Mouse (Mus musculus) 416B (cell line): ENCODE results near the gene Olfr435.
A peak's percentile ranks its signal among the peaks of the same experiment; 100 is the strongest.
"Not testable (repeated sequence)": the region's sequence is repeated elsewhere in the genome, so short reads cannot be mapped to it uniquely, and the experiment has no call there.

ENCODE experiments used
- DNase-seq: peaks from one replicate; pipeline ENCODE4 v3.0.0; 2011; ENCODE audit warnings: low read depth

Gene Olfr435

GRCm38 (mm10) chr6:43196781-43197180 is at the start of gene Olfr435:
Gene Olfr435 (plus strand): TSS chr6:43197146.
- no peak for DNase-seq

DNA sequence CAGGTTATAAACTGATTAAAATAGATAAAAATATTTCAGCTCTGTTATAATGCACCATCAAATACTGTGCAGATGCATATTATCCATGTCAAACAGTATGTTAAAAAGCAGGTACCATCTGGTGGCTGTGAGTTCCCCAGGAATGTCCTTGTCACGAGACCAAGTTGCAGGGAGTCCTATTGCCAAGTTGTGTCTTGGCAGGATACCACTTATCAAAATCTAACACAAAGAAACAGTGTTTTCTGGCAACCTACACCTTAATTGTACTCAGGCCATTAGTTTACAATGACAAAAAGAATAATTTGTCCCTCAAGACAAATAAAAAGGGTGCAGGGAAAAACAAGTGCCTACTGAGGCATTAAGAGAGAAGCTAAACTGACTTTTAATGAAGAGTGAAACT is 37.4 kb upstream of the Olfr435 start:
- DNase-seq: no peak

DNA sequence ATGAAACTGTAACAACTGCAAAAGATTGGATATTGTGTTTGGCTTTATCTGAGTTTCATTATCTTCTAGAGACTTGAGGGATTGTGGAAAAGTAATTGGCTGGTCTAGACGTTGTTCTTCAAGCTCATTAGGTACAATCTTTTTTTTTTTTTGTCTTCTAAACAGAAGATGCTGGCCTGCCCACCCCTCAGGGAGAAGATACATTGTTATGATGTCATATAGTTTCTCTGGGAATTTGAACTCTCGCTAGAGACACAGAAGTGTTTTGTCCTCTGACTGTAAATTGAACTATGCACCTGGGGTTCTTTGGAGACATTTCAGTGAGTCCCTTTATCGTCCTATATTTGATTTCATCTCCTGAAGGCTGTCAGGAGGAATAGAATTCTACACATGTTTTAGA is 34.0 kb upstream of the Olfr435 start, which contains the start of gene Olfr437:
Gene Olfr437, plus strand, starts transcription at position 301 of the 400 bp plus-strand sequence.
- no peak for DNase-seq

- no peak for DNase-seq
Observed at GRCm38 (mm10) chr6:43167246-43167645, 29.7 kb upstream of the Olfr435 start.

- no peak for DNase-seq
Observed at GRCm38 (mm10) chr6:43171840-43172239, 25.1 kb upstream of the Olfr435 start, which contains the start of gene Olfr13. Gene Olfr13 (plus strand): TSS chr6:43172140.

- DNase-seq: no peak
Observed at GRCm38 (mm10) chr6:43178129-43178528, 18.8 kb upstream of the Olfr435 start.

- DNase-seq: no peak
Observed at GRCm38 (mm10) chr6:43178584-43179501, 18.1 kb upstream of the Olfr435 start.

DNA sequence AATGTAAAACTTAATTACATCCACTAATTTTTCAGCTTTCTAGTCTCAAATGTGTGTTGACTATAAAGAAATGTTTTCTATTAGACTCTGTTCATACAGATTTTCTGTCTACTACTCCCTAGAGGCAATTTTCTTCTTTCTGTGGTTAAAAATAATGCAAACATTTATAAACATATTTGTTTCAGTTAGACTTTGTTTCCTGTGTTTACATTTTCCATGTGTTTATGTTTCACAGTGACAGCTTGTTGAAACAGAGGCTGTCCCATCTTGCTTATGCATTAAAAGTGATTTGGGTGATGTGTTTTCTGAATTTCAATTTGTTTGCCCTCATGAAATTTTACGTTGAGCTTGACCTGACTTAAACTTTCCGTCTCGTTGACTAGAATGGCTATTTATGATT is 6.0 kb upstream of the Olfr435 start:
- no peak for DNase-seq

DNA sequence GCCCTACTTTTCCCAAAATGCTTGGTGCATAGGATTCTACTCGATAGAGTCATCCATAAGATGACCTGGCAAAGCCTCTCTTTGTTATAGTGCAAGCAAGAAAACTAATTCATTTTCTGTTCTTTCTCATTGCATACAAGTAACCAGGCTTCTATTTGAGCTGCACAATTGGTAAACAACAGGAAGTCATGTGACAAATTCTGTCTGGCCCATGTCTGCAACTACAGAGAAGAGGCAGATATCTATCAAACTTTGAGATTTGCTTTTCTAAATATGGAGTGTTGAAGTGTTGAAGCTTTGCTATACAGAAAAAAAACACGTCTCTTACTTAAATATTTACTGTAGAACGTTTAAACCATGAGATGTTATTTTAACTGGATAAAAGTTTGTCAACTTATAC is 1.1 kb downstream of the Olfr435 start:
- no peak for DNase-seq

DNA sequence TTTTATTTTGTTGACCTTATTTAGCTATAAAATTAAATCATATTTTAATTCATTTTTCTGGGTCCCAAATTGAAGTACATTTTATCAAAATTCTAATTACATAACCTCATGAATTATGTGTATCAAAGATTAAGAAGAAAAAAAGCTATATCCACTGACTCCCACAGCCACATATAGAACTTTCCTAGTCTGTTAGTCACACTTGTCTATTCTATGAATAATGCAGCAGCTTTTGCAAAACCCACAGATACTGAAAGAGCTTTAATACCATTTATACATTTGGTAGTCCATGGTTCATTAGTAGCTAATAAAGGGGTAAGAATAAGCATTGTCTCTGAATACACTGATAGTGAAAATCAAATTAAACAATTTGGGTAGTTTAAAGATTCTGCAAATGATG is 5.8 kb downstream of the Olfr435 start:
- no peak for DNase-seq

DNA sequence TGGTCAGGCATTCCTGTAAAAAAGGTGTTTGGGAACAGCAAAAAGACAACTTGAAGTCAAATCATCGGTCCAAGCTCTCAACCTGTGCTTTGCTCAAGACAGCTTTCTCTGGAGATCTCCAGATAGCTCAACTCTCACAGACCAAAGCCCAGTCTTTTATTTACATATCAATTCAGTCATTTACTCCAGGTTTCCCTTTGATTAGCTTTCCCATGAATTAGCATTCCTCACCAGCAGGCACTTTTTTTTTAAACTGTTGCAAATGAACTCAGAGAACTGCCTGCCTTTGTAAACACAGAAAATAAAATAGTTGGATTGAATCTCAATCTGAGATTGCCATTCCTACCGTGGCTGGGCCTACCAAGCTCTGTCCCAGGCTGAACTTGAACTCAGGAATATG is 8.4 kb downstream of the Olfr435 start:
- DNase-seq: no peak

- not testable (repeated sequence) for DNase-seq
Observed at GRCm38 (mm10) chr6:43212873-43213272, 15.9 kb downstream of the Olfr435 start, which contains the start of gene Olfr434. Gene Olfr434 (plus strand): TSS chr6:43213021.

GRCm38 (mm10) chr6:43231255-43231654 is 34.3 kb downstream of the Olfr435 start, which contains the start of gene Olfr47:
Gene Olfr47 (plus strand): TSS chr6:43231529.
- not testable (repeated sequence) for DNase-seq

DNA sequence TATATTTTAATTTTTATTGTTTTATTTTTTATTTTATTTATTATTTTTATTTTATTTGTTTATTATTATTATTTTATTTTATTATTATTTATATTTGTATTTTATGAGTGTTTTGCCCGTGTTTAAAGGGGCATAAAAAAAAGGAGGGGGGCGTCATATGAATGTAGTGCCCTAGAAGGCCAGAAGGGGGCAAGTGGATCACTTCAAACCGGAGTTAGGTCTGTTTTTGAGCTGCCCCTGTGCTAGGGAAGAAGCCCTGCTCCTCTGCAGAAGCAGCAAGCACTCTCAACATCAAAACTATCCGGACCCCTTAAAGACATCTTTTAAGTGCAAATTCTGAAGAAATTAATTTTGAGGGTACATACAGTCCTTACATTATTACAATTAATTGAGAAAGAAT is 45.1 kb downstream of the Olfr435 start:
- peak; percentile 36 for DNase-seq

DNA sequence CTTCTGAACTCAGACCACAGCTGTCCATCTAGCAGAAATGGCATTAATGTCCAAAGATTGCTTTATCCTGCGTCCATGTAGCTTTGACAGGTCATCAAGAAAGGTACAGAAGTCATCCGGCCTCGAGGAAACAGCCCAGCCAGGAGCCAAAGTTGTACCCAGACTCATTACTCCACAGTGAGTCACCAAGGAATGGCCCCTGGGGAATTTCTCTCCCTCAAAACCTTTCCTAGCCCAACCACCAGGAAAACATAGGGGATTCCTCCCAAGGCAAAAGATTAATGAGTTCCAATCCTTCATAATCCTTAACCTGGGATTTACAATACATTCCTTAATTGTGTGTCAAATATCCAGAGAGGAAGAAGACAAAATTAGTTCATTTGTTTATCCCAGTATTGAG is 50.5 kb downstream of the Olfr435 start:
- DNase-seq: no peak

- DNase-seq: peak; percentile 39
Observed at GRCm38 (mm10) chr6:43252994-43253393, 56.0 kb downstream of the Olfr435 start.
